Mouse (Mus musculus) liver, embryonic 11.5 days (tissue): ENCODE measurements around the gene Hpcal1. TPM values are rescaled to one million over a fixed set of nuclear protein-coding genes. Genes with fewer than 3 reads are reported as not detected.
A peak's percentile ranks its signal among the peaks of the same experiment; 100 is the strongest.

Experiments used
- ATAC-seq: fragments of 200-750 bp; cut with Nextera tagmentation; replicated peaks from 2 replicates; pipeline ENCODE4 v1.8.0; 2017; ENCODE audit warnings: moderate number of reproducible peaks, mild to moderate bottlenecking, moderate TSS enrichment, moderate library complexity; ENCODE audit not compliant: low FRiP score
- DNase-seq: peaks from one replicate; pipeline ENCODE4 v3.0.0-alpha.2; 2017; ENCODE audit warnings: low spot score
- H3K27ac ChIP-seq: fragments of 300-500 bp; sonication (generic); 2 replicates; pipeline ENCODE4 v1.5.1; 2014; ENCODE audit warnings: mild to moderate bottlenecking, low read depth, low read length, control low read depth
- H3K27me3 ChIP-seq: fragments of 300-500 bp; sonication (generic); replicated peaks from 2 replicates; pipeline ENCODE4 v1.6.1; 2014; ENCODE audit warnings: low read length, mixed read lengths; ENCODE audit not compliant: control insufficient read depth, insufficient read depth
- H3K36me3 ChIP-seq: fragments of 300-500 bp; sonication (generic); 2 replicates; pipeline ENCODE4 v1.6.1; 2014; ENCODE audit warnings: mild to moderate bottlenecking, low read length, moderate library complexity, mixed read lengths; ENCODE audit not compliant: control insufficient read depth, insufficient read depth
- H3K4me1 ChIP-seq: fragments of 300-500 bp; sonication (generic); replicated peaks from 2 replicates; pipeline ENCODE4 v1.6.1; 2014; ENCODE audit warnings: low read length, mixed read lengths; ENCODE audit not compliant: control insufficient read depth, insufficient read depth
- H3K4me2 ChIP-seq: fragments of 300-500 bp; sonication (generic); 2 replicates; pipeline ENCODE4 v1.6.1; 2014; ENCODE audit warnings: mild to moderate bottlenecking, control low read depth, moderate library complexity
- H3K4me3 ChIP-seq: fragments of 300-500 bp; sonication (generic); 2 replicates; pipeline ENCODE4 v1.5.1; 2014; ENCODE audit warnings: low read depth, low read length, control low read depth
- H3K9ac ChIP-seq: fragments of 300-500 bp; sonication (generic); 2 replicates; pipeline ENCODE4 v1.6.1; 2014; ENCODE audit warnings: low read depth, low read length, control low read depth
- H3K9me3 ChIP-seq: fragments of 300-500 bp; sonication (generic); 2 replicates; pipeline ENCODE4 v1.6.1; 2016; ENCODE audit warnings: low read length, inconsistent platforms, mixed read lengths; ENCODE audit not compliant: control insufficient read depth
- WGBS: fragments of 180-500 bp; shearing (Covaris S2); extraction: QIAGEN DNeasy Blood & Tissue Kit; methylation state at CpG from one replicate; pipeline ENCODE4 v1.1.7; 2014; 5-methylcytosine and 5-hydroxymethylcytosine counted together
- polyA plus RNA-seq: library from polyadenylated mRNA; unstranded; fragments of >200 nt; fragmentation: Nextera tagmentation; extraction: Ambion mirVana; gene quantifications from 2 replicates; pipeline ENCODE4 v1.2.1, GENCODE M21; 2014

Hpcal1 gene
- polyA plus RNA-seq, 1 experiment from 2014 or later, result 30.2 TPM

- no peak overlapping the region for H3K27ac ChIP-seq
- H3K4me1 ChIP-seq, result no peaks in the 10 kb centered on the region
- DNase-seq (no peak), ATAC-seq (no peak)
- H3K4me3 ChIP-seq, result no peak overlapping the region
- no peak overlapping the region for H3K4me2 ChIP-seq
- no peaks in the 10 kb centered on the region for H3K36me3 ChIP-seq
- no peak overlapping the region for H3K9ac ChIP-seq
- no peaks in the 10 kb centered on the region; the same call in 1 of the 2 replicates for H3K9me3 ChIP-seq
- no peaks in the 10 kb centered on the region for H3K27me3 ChIP-seq
- WGBS, result 68% methylated on average over 7 of the region's 7 CpGs
Observed at GRCm38 (mm10) chr12:17657561-17658195, 33.0 kb upstream of the Hpcal1 start.

GRCm38 (mm10) chr12:17658521-17658920, 32.1 kb upstream of the Hpcal1 start:
- Histone ChIP-seq H3K27me3 (no peaks in the 10 kb centered on the region), H3K36me3 (no peaks in the 10 kb centered on the region), H3K4me2 (no peak overlapping the region), H3K9ac (no peak overlapping the region), H3K9me3 (no peaks in the 10 kb centered on the region; the same call in 1 of the 2 replicates), H3K4me3 (no peak overlapping the region), H3K4me1 (no peaks in the 10 kb centered on the region), H3K27ac (no peak overlapping the region)
- ATAC-seq (no peak), DNase-seq (no peak)
- 49% methylated on average over 5 of the region's 5 CpGs for WGBS

DNA sequence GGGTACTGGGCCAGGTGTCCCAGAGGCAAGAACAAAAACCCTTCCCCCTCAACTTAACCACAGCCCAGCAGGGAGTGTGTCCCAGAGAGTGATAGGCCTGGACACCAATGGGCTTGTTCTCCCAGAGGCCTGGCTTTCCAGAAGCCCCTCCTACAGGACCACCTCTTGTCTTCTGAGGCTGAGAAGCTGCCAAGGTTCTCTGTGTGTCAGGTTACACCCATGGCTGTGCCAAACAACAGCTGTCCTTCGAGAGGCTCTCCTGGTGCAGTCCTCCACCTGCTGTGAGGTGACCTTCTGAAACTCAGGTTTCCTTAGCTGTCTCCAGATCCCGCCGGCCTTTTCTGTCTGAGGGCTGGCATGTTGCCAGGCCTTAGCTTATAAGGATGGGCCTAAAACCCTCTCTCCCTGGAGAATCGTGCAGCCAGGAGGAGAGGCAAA, 29.2 kb upstream of the Hpcal1 start:
- no peak overlapping the region for H3K9ac ChIP-seq
- no peak overlapping the region for H3K27ac ChIP-seq
- H3K4me3 ChIP-seq, result no peak overlapping the region
- no peaks in the 10 kb centered on the region; the same call in 1 of the 2 replicates for H3K9me3 ChIP-seq
- DNase-seq (no peak), ATAC-seq (no peak)
- H3K27me3 ChIP-seq, result no peaks in the 10 kb centered on the region
- H3K36me3 ChIP-seq, result no peaks in the 10 kb centered on the region
- 27% methylated on average over 4 of the region's 4 CpGs for WGBS
- H3K4me1 ChIP-seq, result no peaks in the 10 kb centered on the region
- no peak overlapping the region for H3K4me2 ChIP-seq

DNA sequence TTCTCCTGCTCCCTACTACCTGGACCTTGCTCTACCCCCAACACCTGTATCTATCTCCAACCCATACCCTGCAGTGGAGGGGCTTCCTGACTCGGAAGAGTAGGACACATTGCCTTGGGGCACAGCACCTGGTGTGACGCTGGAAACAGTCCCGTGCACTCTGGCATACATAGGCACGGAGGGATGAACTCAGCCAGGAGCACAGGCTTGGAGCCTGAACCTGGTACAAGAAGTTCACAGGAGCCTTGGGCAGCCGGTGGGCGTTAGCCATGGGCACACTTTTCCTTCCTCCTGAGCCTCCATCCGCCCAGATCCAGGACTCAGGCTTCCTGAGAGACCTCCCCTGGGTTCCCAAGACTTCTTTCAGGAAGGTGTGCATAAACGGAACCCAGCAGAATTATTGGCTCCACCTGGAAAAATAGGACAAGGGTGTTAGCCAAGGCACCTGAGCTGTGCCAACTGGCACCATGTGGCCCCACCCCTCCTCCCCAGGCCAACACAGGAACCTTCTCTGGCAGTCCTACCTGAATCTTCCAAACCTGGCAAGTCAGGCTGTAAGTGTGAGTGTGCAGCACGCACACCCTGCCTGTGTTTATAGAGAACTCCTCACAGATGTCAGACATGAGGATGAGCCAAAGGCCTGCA, 26.5 kb upstream of the Hpcal1 start:
- 79% methylated on average over 9 of the region's 9 CpGs for WGBS
- no peaks in the 10 kb centered on the region for H3K27me3 ChIP-seq
- H3K4me2 ChIP-seq, result no peak overlapping the region
- H3K9me3 ChIP-seq, result no peaks in the 10 kb centered on the region
- no peak overlapping the region for H3K27ac ChIP-seq
- no peak overlapping the region for H3K4me3 ChIP-seq
- no peak overlapping the region for H3K9ac ChIP-seq
- DNase-seq (no peak), ATAC-seq (no peak)
- H3K36me3 ChIP-seq, result no peaks in the 10 kb centered on the region
- no peaks in the 10 kb centered on the region for H3K4me1 ChIP-seq

DNA sequence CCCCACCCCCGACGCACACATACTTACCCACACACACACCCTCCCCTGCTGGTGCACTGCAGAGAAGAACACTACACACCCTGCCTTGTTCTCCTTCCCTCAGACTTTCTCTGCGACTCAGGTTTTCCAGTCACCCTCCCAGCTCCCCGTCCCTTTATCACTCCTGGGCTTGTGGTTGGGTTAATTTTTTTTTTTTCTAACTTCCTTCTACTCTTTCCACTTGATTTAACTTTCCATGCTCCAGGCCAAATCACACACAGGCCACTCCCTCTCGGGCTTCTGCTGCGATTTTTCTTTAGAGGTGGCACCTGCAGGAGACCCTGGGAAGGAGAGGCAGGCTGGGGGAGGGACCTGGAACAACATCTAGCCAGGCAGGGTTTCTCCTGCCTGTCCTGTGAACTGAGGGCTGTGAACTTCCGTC, 24.7 kb upstream of the Hpcal1 start:
- no peaks in the 10 kb centered on the region for H3K27me3 ChIP-seq
- WGBS, result 43% methylated on average over 7 of the region's 7 CpGs

GRCm38 (mm10) chr12:17666616-17667015, 24.0 kb upstream of the Hpcal1 start:
- WGBS, result 59% methylated on average over 2 of the region's 2 CpGs
- no peak overlapping the region for H3K9ac ChIP-seq
- no peaks in the 10 kb centered on the region for H3K27me3 ChIP-seq
- no peak overlapping the region for H3K4me3 ChIP-seq
- H3K27ac ChIP-seq, result no peak overlapping the region
- 0 out of 2 replicates have a peak, but pooled peaks have one; percentile 53 for ATAC-seq
- no peak overlapping the region for H3K4me2 ChIP-seq
- no peaks in the 10 kb centered on the region for H3K36me3 ChIP-seq
- H3K9me3 ChIP-seq, result no peaks in the 10 kb centered on the region
- DNase-seq, result no peak
- H3K4me1 ChIP-seq, result no peaks in the 10 kb centered on the region

More for the DNA sequence above, 24.7 kb upstream of the Hpcal1 start:
- Histone ChIP-seq H3K27ac (no peak overlapping the region), H3K4me2 (no peak overlapping the region), H3K4me3 (no peak overlapping the region), H3K4me1 (no peaks in the 10 kb centered on the region), H3K9me3 (no peaks in the 10 kb centered on the region), H3K36me3 (no peaks in the 10 kb centered on the region), H3K9ac (no peak overlapping the region)
- DNase-seq (no peak), ATAC-seq (no peak)

DNA sequence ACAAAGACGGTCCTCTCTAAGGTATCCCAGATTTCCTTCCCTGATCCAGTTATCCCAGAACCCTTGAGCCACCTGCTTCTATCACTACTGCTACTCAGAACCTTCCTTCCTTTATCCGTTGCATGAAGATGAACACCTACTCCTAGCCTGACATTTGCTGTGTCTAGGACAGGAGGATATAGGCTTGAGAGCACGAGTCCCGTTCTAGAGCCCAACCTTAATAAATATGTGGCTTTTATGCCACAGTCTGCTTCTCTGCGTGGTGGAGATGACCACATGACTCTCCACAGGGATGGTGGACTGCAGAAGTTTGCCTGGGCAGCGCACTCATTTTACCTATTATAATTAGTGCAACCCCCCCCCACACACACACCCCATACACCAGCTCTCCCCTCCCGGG, 16.9 kb upstream of the Hpcal1 start:
- Histone ChIP-seq H3K4me1 (no peaks in the 10 kb centered on the region), H3K27ac (no peak overlapping the region), H3K4me2 (no peak overlapping the region), H3K4me3 (no peak overlapping the region), H3K9ac (no peak overlapping the region), H3K36me3 (no peaks in the 10 kb centered on the region), H3K9me3 (no peaks in the 10 kb centered on the region), H3K27me3 (no peaks in the 10 kb centered on the region)
- no peak for DNase-seq
- no peak for ATAC-seq
- 60% methylated on average over 7 of the region's 7 CpGs for WGBS

- no peak overlapping the region for H3K4me2 ChIP-seq
- ATAC-seq (no peak), DNase-seq (no peak)
- H3K9ac ChIP-seq, result no peak overlapping the region
- no peaks in the 10 kb centered on the region for H3K36me3 ChIP-seq
- H3K27ac ChIP-seq, result no peak overlapping the region
- H3K9me3 ChIP-seq, result no peaks in the 10 kb centered on the region
- H3K4me1 ChIP-seq, result no peaks in the 10 kb centered on the region
- no peaks in the 10 kb centered on the region for H3K27me3 ChIP-seq
- H3K4me3 ChIP-seq, result no peak overlapping the region
- 48% methylated on average over 6 of the region's 6 CpGs for WGBS
Observed at GRCm38 (mm10) chr12:17674182-17674812, 16.4 kb upstream of the Hpcal1 start.
